ENCODE assay signal across 8 mouse cellular contexts in genomic region chr11:87755360-87756017, GRCm38 (mm10). TPM values are rescaled to one million over a fixed set of nuclear protein-coding genes. Genes with fewer than 3 reads are reported as not detected.
A peak's percentile ranks its signal among the peaks of the same experiment; 100 is the strongest.
DNase-seq lines count a peak whose midpoint lies in the region; ATAC-seq and TF ChIP-seq lines count a peak whose summit lies in the region.

No protein-coding gene starts in this region.

- no peak for TF ChIP-seq CTCF in C2C12 (IDR thresholded peaks at IDR 0.05; ENCODE audit: control insufficient read depth, insufficient read depth, insufficient read length)
- no peak for TF ChIP-seq CTCF in intestine, postnatal 0 days (IDR thresholded peaks at IDR 0.05; ENCODE audit: low read depth)

- 74% methylated on average over 17 of the region's 17 CpGs for WGBS in intestine, postnatal 0 days

- H3K4me2 ChIP-seq in intestine, postnatal 0 days (replicated peaks; ENCODE audit: low read depth), result no peak overlapping the region
- no peak overlapping the region for H3K4me2 ChIP-seq in myocyte (ENCODE audit: low read depth)

- ATAC-seq in intestine, postnatal 0 days, result peak; percentile 22

- H3K36me3 ChIP-seq in C2C12 (ENCODE audit: control insufficient read depth, insufficient read depth) (peaks cover 9% of the 10 kb centered on the region), myocyte (ENCODE audit: control insufficient read depth, insufficient read depth) (no peaks in the 10 kb centered on the region)
- H3K36me3 ChIP-seq in erythroblast, embryonic 14.5 days (ENCODE audit: control insufficient read depth), result peaks cover 45% of the 10 kb centered on the region
- H3K36me3 ChIP-seq in intestine, postnatal 0 days (ENCODE audit: control insufficient read depth, insufficient read depth), result no peaks in the 10 kb centered on the region

- no peak overlapping the region for H3K27ac ChIP-seq in intestine, postnatal 0 days (ENCODE audit: low read depth, low read length)

- H3K27me3 ChIP-seq in C2C12 (ENCODE audit: control insufficient read depth, insufficient read depth, insufficient read length), result peaks cover 4% of the 10 kb centered on the region
- H3K27me3 ChIP-seq in erythroblast, embryonic 14.5 days (ENCODE audit: control insufficient read depth), result peaks cover 4% of the 10 kb centered on the region
- peaks cover 5% of the 10 kb centered on the region for H3K27me3 ChIP-seq in intestine, postnatal 0 days (replicated peaks; ENCODE audit: control insufficient read depth, insufficient read depth, low read length)
- H3K27me3 ChIP-seq in myocyte (ENCODE audit: control insufficient read depth, insufficient read depth, insufficient read length), result no peaks in the 10 kb centered on the region

- peaks cover 15% of the 10 kb centered on the region for H3K79me3 ChIP-seq in C2C12 (ENCODE audit: low read depth)

- no peak overlapping the region for H3K9ac ChIP-seq in intestine, postnatal 0 days (ENCODE audit: low read depth, low read length)

- no peak for TF ChIP-seq POLR2A in myocyte (IDR thresholded peaks at IDR 0.05; ENCODE audit: insufficient read length, low read depth)

- H3K4me1 ChIP-seq in erythroblast, embryonic 14.5 days (ENCODE audit: control insufficient read depth), result peaks cover 79% of the 10 kb centered on the region
- H3K4me1 ChIP-seq in intestine, postnatal 0 days (replicated peaks; ENCODE audit: control insufficient read depth, insufficient read depth, low read length), result no peaks in the 10 kb centered on the region

- H3K79me2 ChIP-seq in C2C12 (ENCODE audit: control insufficient read depth, insufficient read depth) (peaks cover 21% of the 10 kb centered on the region), myocyte (ENCODE audit: control insufficient read depth, insufficient read depth) (no peaks in the 10 kb centered on the region)

- H3K4me3 ChIP-seq in C2C12 (ENCODE audit: insufficient read depth, poor library complexity, severe bottlenecking) (peak overlapping the region; percentile 41), myocyte (peak overlapping the region; percentile 30)
- peak overlapping the region; percentile 70 for H3K4me3 ChIP-seq in erythroblast, embryonic 14.5 days (replicated peaks)
- H3K4me3 ChIP-seq in intestine, postnatal 0 days (ENCODE audit: low read depth, low read length), result no peak overlapping the region

- no peaks in the 10 kb centered on the region for H3K9me3 ChIP-seq in erythroblast, embryonic 14.5 days (ENCODE audit: control insufficient read depth, low read length)
- H3K9me3 ChIP-seq in intestine, postnatal 0 days (ENCODE audit: control insufficient read depth), result no peaks in the 10 kb centered on the region

- DNase-seq in embryo, embryonic 10 days (ENCODE audit: low spot score), result peak; percentile 40
- DNase-seq in embryo, embryonic 9.5 days (ENCODE audit: extremely low spot score), result no peak
- DNase-seq in Muller cell, postnatal 12 days (ENCODE audit: inconsistent ontology term), result no peak
- DNase-seq in right cerebral cortex, adult 18-20 months, result no peak

- H3ac ChIP-seq in C2C12 (ENCODE audit: control insufficient read depth, insufficient read length, low read depth), result no peak overlapping the region
- H3ac ChIP-seq in myocyte (ENCODE audit: control insufficient read depth, insufficient read length), result no peak overlapping the region

TF ChIP-seq in C2C12, 6 proteins besides CTCF, POLR2A, EP300 and RAD21:
- no peak for TF ChIP-seq MAX (IDR thresholded peaks at IDR 0.05)
- peak; percentile 70 for TF ChIP-seq USF1 (IDR thresholded peaks at IDR 0.05; ENCODE audit: low read depth)

TF ChIP-seq in myocyte, 11 proteins besides CTCF, POLR2A, EP300 and RAD21:
- TF ChIP-seq USF1 (IDR thresholded peaks at IDR 0.05; ENCODE audit: low read depth) (peak; percentile 77), MAX (IDR thresholded peaks at IDR 0.05; ENCODE audit: low read depth) (no peak)

RNA-seq across cellular contexts. Expression of gene Tspoap1, which starts 4.9 kb away (rescaled TPM):
- polyA plus RNA-seq in C2C12 (2012; fragmentation: generic; extraction: Trizol) (not detected), myocyte (2012; fragmentation: generic; extraction: Trizol) (0.04 TPM)
- 0.47 and 0.71 TPM in 2 replicates for polyA plus RNA-seq in erythroblast, embryonic 14.5 days (2012)
- 0.33 and 0.61 TPM in 2 replicates for polyA plus RNA-seq in intestine, postnatal 0 days (2015; fragmentation: Nextera tagmentation; extraction: Ambion mirVana)

RNA-seq across cellular contexts. Expression of gene Supt4a, which starts 18.1 kb away (rescaled TPM):
- polyA plus RNA-seq in C2C12 (2012; fragmentation: generic; extraction: Trizol) (214 TPM), myocyte (2012; fragmentation: generic; extraction: Trizol) (159 TPM)
- polyA plus RNA-seq in erythroblast, embryonic 14.5 days (2012), result 4.3 and 5.5 TPM in 2 replicates
- polyA plus RNA-seq in intestine, postnatal 0 days (2015; fragmentation: Nextera tagmentation; extraction: Ambion mirVana), result 79.7 and 87.5 TPM in 2 replicates

RNA-seq across cellular contexts. Expression of gene Mpo, which starts 37.9 kb away (rescaled TPM):
- polyA plus RNA-seq in C2C12 (2012; fragmentation: generic; extraction: Trizol), result not detected
- polyA plus RNA-seq in erythroblast, embryonic 14.5 days (2012), result 3.6 and 4.5 TPM in 2 replicates
- 0.12 and 0.27 TPM in 2 replicates for polyA plus RNA-seq in intestine, postnatal 0 days (2015; fragmentation: Nextera tagmentation; extraction: Ambion mirVana)
- not detected for polyA plus RNA-seq in myocyte (2012; fragmentation: generic; extraction: Trizol)

Comparison
In these comparisons a context has a peak if more than half of its experiments do, and no peak if none do; other contexts are left out.
1. RNA of gene Supt4a, which starts 18.1 kb away (polyA plus RNA-seq): 214 TPM in C2C12 (single experiment), 159 TPM in myocyte (single experiment) and 79.7 to 87.5 TPM in intestine, postnatal 0 days; 4.3 to 5.5 TPM in erythroblast, embryonic 14.5 days; every median in the first group is over 10 times any median in the second.